9 mouse cellular contexts compared by ENCODE assay signal in genomic region chr1:30700399-30701081, GRCm38 (mm10).
DNase-seq lines count a peak whose midpoint lies in the region; ATAC-seq lines count a peak whose summit lies in the region.
"Had no signal": no experiment of that assay in that cellular context is flagged by ENCODE, and none has a peak within 500 bp of the region (broad histone marks: within the 10 kb centered on the region; RNA-seq: fewer than 3 reads in every experiment).

No protein-coding gene starts in this region.

- H3K4me3 ChIP-seq in hindbrain, embryonic 14.5 days (replicated peaks; ENCODE audit: low read length) = no peak overlapping the region

- no peaks in the 10 kb centered on the region for H3K4me1 ChIP-seq in hindbrain, embryonic 14.5 days (replicated peaks; ENCODE audit: control insufficient read depth, insufficient read depth, low read length)

- no peaks in the 10 kb centered on the region for H3K27me3 ChIP-seq in hindbrain, embryonic 14.5 days (ENCODE audit: control insufficient read depth, insufficient read depth, low read length)

- peak; percentile 87 for ATAC-seq in hindbrain, embryonic 14.5 days (ENCODE audit: low FRiP score)

- H3K36me3 ChIP-seq in hindbrain, embryonic 14.5 days (replicated peaks; ENCODE audit: control insufficient read depth, insufficient read depth) = no peaks in the 10 kb centered on the region

- peak; percentile 57 to 70 for DNase-seq in cerebellum, postnatal 10 days
- DNase-seq in cerebellum, adult 8-10 months = no peak
- peak; percentile 18 for DNase-seq in lung, postnatal 10 days
- no peak for DNase-seq in lung, postnatal 4 days
- peak; percentile 79 for DNase-seq in hindbrain, embryonic 14.5 days (ENCODE audit: low spot score)
- DNase-seq in retina, postnatal 7 days (ENCODE audit: low read depth, low spot score) = peak; percentile 27
- DNase-seq in urinary bladder, adult 18-20 months (ENCODE audit: low spot score in 2 of 2) = no peak
- DNase-seq in kidney, adult 8-10 months = no peak

- no peaks in the 10 kb centered on the region for H3K9me3 ChIP-seq in hindbrain, embryonic 14.5 days (ENCODE audit: control insufficient read depth, low read length)

- H3K4me2 ChIP-seq in hindbrain, embryonic 14.5 days (replicated peaks) = no peak overlapping the region

- no peak overlapping the region for H3K27ac ChIP-seq in hindbrain, embryonic 14.5 days
- H3K27ac ChIP-seq: macrophage had no signal

- H3K9ac ChIP-seq in hindbrain, embryonic 14.5 days = no peak overlapping the region

- 46% methylated on average over 10 of the region's 10 CpGs for WGBS in hindbrain, embryonic 14.5 days

Comparison
In these comparisons a context has a peak if more than half of its experiments do, and no peak if none do; other contexts are left out.
1. DNase-seq: peak in cerebellum, postnatal 10 days (2 of 2), lung, postnatal 10 days (single experiment), hindbrain, embryonic 14.5 days (single experiment) and retina, postnatal 7 days (single experiment); none in cerebellum, adult 8-10 months (single experiment), lung, postnatal 4 days (0 of 2), urinary bladder, adult 18-20 months (0 of 2) and kidney, adult 8-10 months (0 of 2).